8 mouse cellular contexts compared by ENCODE assay signal in the genomic region with DNA sequence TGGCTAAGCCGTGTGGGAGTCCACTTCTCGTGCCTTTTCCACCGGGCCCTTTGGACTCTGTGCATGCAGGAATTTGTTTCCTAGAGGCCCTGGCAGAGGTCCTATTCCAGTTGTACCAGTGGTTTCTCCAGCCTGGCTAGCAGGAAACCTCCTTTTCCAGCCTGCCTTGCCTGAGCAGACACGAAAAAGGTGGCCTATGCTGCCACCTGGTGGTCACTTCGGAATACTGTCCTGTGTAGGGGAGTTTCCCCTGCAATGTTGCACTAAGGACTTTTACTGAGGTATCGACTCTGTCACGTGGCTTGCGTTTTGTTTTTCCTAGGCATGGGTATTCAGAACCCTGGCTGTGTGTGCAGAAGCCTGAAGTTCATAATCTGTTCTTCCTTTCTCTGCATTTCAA. TPM values are rescaled to one million over a fixed set of nuclear protein-coding genes. Genes with fewer than 3 reads are reported as not detected.
DNase-seq lines count a peak whose midpoint lies in the region; ATAC-seq and TF ChIP-seq lines count a peak whose summit lies in the region.

No protein-coding gene starts in this region.

- H3ac ChIP-seq in C2C12 (ENCODE audit: control insufficient read depth, insufficient read length, low read depth): no peak overlapping the region

- H3K9me3 ChIP-seq in heart, embryonic 11.5 days (replicated peaks; ENCODE audit: control insufficient read depth, low read length): no peaks in the 10 kb centered on the region
- no peaks in the 10 kb centered on the region for H3K9me3 ChIP-seq in kidney, embryonic 15.5 days (replicated peaks)

- DNase-seq in liver: peak; percentile 88
- peak; percentile 56 to 65 for DNase-seq in spleen, postnatal 36 days (ENCODE audit: low spot score in 2 of 2)

- no peaks in the 10 kb centered on the region for H3K79me2 ChIP-seq in C2C12 (ENCODE audit: control insufficient read depth, insufficient read depth)

- H3K9ac ChIP-seq in heart, embryonic 11.5 days (ENCODE audit: low read depth, low read length): no peak overlapping the region
- no peak overlapping the region for H3K9ac ChIP-seq in kidney, embryonic 15.5 days

- no peak overlapping the region for H3K4me3 ChIP-seq in C2C12 (ENCODE audit: insufficient read depth, poor library complexity, severe bottlenecking)
- H3K4me3 ChIP-seq in bone marrow macrophage, adult 2 months (ENCODE audit: insufficient read depth, low read length): no peak overlapping the region
- H3K4me3 ChIP-seq in embryonic fibroblast, embryonic 13.5 days (ENCODE audit: insufficient read depth, low read length): no peak overlapping the region
- H3K4me3 ChIP-seq in heart, embryonic 11.5 days (ENCODE audit: low read depth, low read length): no peak overlapping the region
- H3K4me3 ChIP-seq in kidney, embryonic 15.5 days (replicated peaks): no peak overlapping the region

- H3K27me3 ChIP-seq in C2C12 (ENCODE audit: control insufficient read depth, insufficient read depth, insufficient read length): no peaks in the 10 kb centered on the region
- H3K27me3 ChIP-seq in heart, embryonic 11.5 days (ENCODE audit: control insufficient read depth, insufficient read depth, low read length): peaks cover 29% of the 10 kb centered on the region
- peaks cover 30% of the 10 kb centered on the region for H3K27me3 ChIP-seq in kidney, embryonic 15.5 days

- H3K4me1 ChIP-seq in bone marrow macrophage, adult 2 months (ENCODE audit: control insufficient read depth, insufficient read depth, low read length): peaks cover 20% of the 10 kb centered on the region
- H3K4me1 ChIP-seq in embryonic fibroblast, embryonic 13.5 days (ENCODE audit: control insufficient read depth, insufficient read depth, low read length): peaks cover 4% of the 10 kb centered on the region; the same call in 1 of the 2 replicates
- H3K4me1 ChIP-seq in heart, embryonic 11.5 days (ENCODE audit: control insufficient read depth, insufficient read depth, low read length): peaks cover 36% of the 10 kb centered on the region
- peaks cover 65% of the 10 kb centered on the region for H3K4me1 ChIP-seq in kidney, embryonic 15.5 days

- TF ChIP-seq CTCF in C2C12 (IDR thresholded peaks at IDR 0.05; ENCODE audit: control insufficient read depth, insufficient read depth, insufficient read length): peak; percentile 87
- TF ChIP-seq CTCF in bone marrow macrophage, adult 2 months (IDR thresholded peaks at IDR 0.05; ENCODE audit: low read depth, low read length): peak; percentile 64
- peak; percentile 83; the same call in 1 of the 2 replicates for TF ChIP-seq CTCF in embryonic fibroblast, embryonic 13.5 days (IDR thresholded peaks at IDR 0.05; ENCODE audit: borderline replicate concordance, insufficient read depth, low read length)

- no peak for TF ChIP-seq POLR2A in bone marrow macrophage, adult 2 months (IDR thresholded peaks at IDR 0.05; ENCODE audit: borderline replicate concordance, low read depth, low read length)
- TF ChIP-seq POLR2A in embryonic fibroblast, embryonic 13.5 days (IDR thresholded peaks at IDR 0.05; ENCODE audit: low read depth, low read length): no peak

- no peaks in the 10 kb centered on the region for H3K79me3 ChIP-seq in C2C12 (ENCODE audit: low read depth)

- ATAC-seq in heart, embryonic 11.5 days (replicated peaks; ENCODE audit: insufficient number of reproducible peaks, low FRiP score, low TSS enrichment): peak; percentile 40; the same call in 1 of the 2 replicates
- peak; percentile 63 for ATAC-seq in kidney, embryonic 15.5 days (replicated peaks; ENCODE audit: low FRiP score)
- ATAC-seq in monocyte, adult 5-6 weeks (replicated peaks; ENCODE audit: insufficient number of reproducible peaks, low FRiP score, low TSS enrichment, poor library complexity, severe bottlenecking): peak; percentile 51; the same call in 1 of the 2 replicates

- H3K27ac ChIP-seq in bone marrow macrophage, adult 2 months (ENCODE audit: insufficient read depth, low read depth, low read length): no peak overlapping the region
- H3K27ac ChIP-seq in embryonic fibroblast, embryonic 13.5 days (ENCODE audit: insufficient read depth, low read length): no peak overlapping the region
- no peak overlapping the region for H3K27ac ChIP-seq in heart, embryonic 11.5 days (ENCODE audit: low read depth, low read length)
- H3K27ac ChIP-seq in kidney, embryonic 15.5 days: 0 out of 2 replicates have a peak overlapping the region, but pooled peaks have one; percentile 34

- no peaks in the 10 kb centered on the region for H3K36me3 ChIP-seq in C2C12 (ENCODE audit: control insufficient read depth, insufficient read depth)
- H3K36me3 ChIP-seq in heart, embryonic 11.5 days (ENCODE audit: control insufficient read depth, insufficient read depth, low read length): no peaks in the 10 kb centered on the region
- H3K36me3 ChIP-seq in kidney, embryonic 15.5 days: no peaks in the 10 kb centered on the region

- WGBS in heart, embryonic 11.5 days (ENCODE audit: insufficient replicate concordance): 7% methylated on average over 8 of the region's 8 CpGs
- WGBS in kidney, embryonic 15.5 days: 5% methylated on average over 8 of the region's 8 CpGs

- peak overlapping the region; percentile 31 for H3K4me2 ChIP-seq in heart, embryonic 11.5 days
- H3K4me2 ChIP-seq in kidney, embryonic 15.5 days: peak overlapping the region; percentile 38

TF ChIP-seq in C2C12, 6 proteins besides CTCF, POLR2A, EP300 and RAD21:
- peak; percentile 95 for TF ChIP-seq USF1 (IDR thresholded peaks at IDR 0.05; ENCODE audit: low read depth)
- TF ChIP-seq MAX (IDR thresholded peaks at IDR 0.05): no peak

RNA-seq across cellular contexts. Expression of a gene that starts 16.2 kb away (rescaled TPM):
- polyA plus RNA-seq in C2C12 (2012; fragmentation: generic; extraction: Trizol): 336 TPM
- polyA plus RNA-seq in bone marrow macrophage, adult 2 months (2012; ENCODE audit: insufficient read depth, insufficient read length, missing spikeins): 17.1 and 21.6 TPM in 2 replicates
- polyA plus RNA-seq in embryonic fibroblast, embryonic 13.5 days (2011; ENCODE audit: insufficient read length, low read depth, missing spikeins): 22.5 and 33.7 TPM in 2 replicates
- polyA plus RNA-seq in heart, embryonic 11.5 days (2014; fragmentation: Nextera tagmentation; extraction: Ambion mirVana): 19.4 TPM in 2 replicates
- polyA plus RNA-seq in kidney, embryonic 15.5 days (2015; fragmentation: Nextera tagmentation; extraction: Ambion mirVana): 29.2 and 30.6 TPM in 2 replicates
- total RNA-seq in monocyte, adult 5-6 weeks (2017): 1.8 to 7.6 TPM (median 4.1 TPM) in 3 replicates
